Mouse (Mus musculus) spleen, postnatal 14 days (tissue): ENCODE data around the gene Fam160a1.

Experiments
- DNase-seq, 2 experiments: peaks; one replicate each; pipeline ENCODE4 v3.0.0; 2021 to 2022; ENCODE audit warnings: low spot score in 2 of 2

Gene Fam160a1

DNA sequence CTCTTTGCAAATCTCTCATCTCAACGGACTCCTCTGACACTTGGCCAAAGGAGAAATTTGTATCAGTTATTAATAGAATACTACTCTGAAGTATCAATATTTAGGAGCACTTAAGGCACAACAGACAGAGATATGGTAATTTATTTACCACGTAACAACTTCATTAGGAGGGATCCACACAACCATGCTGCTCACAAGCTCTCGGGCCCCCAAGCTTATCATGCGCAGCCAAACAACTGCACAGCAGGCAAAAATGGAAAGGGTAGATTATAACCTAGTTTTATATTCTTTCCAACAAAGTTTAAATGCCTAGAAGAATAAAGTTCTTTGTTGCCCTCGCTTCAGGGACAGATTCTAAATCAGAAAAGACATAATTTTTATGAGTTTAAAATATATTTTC is 137.1 kb downstream of the Fam160a1 start:
- no peak for DNase-seq

DNA sequence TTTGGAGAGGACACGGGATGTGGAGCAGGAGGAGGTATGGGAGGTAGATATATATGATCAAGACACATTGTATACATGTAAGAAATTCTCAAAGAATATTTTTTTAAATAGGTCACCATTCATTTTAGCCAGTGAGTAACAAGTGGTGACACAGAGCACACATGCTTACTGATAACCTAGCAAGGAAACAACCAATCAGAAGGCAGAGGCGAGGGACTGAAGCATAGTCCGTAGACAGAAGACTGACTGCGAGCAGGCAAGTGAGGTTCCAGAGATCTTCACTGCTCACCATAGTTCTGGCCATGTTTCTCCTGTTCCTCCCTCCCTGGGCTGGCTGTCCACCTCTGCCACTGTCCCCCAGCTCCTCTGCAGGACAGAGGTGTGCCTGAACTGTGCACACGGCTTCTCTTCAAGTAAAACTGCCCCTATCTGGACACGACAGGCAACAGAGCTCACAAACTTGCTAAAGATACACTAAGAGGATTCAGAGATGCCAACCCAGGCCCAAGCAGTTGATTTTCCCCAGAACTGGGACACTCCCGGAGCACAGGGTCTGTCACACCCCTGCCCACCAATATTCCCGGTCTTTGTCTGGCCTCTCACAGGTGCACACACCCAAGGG is 137.7 kb downstream of the Fam160a1 start:
- no peak for DNase-seq

DNA sequence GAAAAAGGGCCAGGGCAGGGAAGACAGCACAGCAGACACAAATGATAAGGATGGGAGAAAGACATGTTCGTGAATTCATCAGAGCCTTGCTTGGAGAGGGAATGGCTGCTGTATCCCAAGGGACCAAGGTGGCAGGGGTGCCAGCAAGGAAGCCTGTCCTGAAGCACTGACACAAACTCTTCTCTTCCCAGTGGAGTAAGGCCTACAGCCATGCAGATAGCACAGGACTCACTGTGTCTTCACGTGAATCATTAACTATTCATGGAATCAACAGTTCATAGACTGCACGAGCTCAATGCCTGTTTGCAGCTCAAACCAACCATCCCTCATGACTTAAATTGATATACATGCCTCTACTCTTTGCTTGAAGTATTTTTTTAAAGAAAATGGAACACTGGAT is 139.1 kb downstream of the Fam160a1 start:
- no peak for DNase-seq

DNA sequence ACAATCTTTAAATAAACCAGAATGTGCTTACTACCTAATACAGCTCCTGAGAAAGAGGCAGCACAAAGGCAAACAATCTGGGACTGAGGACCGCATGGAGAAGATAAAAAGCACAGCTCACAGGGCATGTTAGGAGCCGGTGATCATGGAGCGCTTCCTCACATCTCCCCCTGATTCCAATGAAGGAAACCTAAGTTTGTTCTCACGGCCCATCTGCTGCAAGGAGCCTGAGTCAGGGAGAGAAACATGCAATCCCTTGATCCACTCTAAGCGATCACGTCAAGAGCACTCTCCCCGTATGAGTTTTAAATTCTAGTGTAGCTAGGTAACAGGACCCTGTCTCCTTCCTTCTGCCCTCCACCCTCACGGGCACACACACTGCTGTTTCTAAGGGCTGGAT is 140.0 kb downstream of the Fam160a1 start:
- DNase-seq = no peak

DNA sequence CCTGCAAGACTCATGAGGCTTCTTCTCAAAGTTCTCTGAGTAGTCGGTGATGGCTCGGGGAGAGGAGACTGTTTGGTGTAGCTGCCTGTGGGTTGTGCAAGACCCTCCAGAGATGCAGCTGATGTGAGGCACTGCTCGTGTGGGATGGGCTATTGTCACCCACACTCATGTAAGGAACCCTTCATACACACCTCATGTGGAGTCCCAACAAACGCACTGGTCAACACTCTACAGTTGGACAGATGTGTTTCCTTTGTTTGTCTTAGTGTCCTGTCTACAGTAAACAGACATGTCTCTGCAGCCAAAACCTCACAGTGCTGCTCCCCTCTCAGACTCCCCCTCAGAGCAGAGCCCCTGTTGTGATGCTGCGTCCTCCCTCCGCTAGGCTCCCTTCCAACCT is 147.2 kb downstream of the Fam160a1 start:
- DNase-seq = no peak

DNA sequence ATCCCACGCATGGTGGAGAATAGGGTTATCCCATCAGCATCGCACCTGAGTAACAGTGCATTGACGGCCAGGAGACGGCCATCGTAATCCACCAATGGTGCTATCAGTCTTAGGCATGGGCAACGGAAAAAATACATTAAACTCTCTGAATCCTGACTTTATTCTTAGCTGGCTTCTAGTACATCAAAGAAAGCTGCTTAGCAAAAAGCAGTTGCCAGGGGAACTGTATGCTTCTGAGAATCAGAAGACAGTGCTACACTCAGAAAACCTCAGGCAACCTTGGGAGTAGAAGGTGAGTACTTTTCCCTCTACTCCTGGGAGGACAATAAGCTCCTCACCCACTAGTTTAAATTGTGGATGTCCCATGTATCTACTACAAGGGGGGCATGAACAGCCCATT is 149.4 kb downstream of the Fam160a1 start:
- DNase-seq = no peak

DNA sequence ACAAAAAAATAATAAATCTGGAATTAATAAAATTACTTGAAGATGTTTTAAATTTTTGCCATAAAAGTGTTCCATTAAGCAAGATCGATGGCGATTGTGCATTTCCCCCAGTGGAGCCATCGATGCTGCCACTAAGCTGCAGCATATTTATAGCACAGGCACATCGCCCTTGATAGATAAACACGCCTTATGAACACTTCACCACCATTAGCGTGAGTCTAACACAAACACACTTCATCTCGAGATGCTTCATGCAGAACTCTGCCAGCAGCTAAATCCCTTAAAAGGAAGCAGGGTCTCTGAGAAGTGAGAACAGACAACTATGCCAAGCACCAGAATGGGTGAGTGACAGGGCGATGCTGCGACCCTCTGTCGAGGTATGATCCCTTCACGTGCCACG is 150.4 kb downstream of the Fam160a1 start:
- no peak for DNase-seq

DNA sequence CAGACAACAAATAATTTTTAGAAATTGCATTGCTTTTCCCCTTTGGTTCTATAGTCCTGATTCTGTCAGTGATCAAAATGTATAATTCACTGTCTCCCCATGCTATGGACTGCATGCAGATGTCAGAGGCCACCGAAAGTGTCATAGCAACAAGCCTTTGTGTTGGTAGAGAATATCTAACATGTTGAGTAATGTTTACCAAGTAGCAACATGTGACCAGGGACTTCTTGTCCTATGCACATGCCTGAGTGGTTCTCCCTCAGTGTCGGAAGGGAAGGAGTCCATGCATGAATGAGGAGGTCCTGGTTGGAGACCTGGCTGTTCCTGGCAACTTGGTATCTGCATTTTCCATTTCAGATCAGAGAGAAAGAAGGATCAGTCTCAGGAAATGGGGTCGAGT is 150.9 kb downstream of the Fam160a1 start:
- no peak for DNase-seq

DNA sequence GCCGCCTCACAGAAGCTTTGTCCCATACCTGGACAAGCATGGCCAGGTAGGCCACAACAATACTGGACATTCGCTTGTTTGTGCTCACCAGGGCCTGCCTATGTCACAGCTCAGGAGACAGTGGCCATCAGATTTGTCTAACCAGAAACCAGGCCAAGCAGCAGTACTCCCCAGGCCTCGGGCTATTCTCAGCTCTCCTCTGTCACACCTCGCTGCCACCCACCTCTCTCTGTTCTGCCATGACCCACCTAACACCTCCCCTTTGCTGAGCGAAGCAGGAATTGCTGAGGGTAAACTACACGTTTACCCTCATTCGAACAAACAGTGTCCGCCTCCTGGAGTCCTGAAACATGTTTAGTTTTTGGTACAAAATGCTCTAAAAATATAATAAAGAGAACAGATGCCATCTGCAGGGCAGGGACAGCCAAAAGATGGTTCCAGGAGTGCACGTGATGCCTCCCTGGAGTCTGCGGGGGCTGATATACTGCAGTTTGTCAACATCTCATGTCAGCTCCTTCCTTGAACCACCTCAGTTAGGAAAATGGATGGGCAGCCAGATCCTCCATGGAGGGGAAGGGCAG is 152.4 kb downstream of the Fam160a1 start:
- no peak for DNase-seq

DNA sequence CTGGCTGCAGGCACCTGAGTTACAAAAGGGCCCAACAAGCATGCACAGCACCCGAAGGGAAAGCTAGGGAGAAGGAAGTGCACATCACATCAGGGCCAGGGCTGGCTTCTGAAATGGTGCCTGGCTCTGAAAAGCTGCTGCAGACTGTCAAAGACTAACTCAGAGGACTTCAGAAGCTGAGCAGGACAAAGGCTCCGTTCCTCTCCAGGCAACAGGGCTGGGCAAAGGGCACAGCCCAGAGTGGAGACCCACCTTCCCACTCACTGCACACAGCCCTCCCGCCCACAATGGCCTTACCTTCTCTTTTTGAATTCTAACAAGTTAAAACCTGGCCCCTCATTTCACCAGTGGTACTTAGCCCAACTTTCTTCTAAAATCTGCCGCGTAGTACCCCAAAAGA is 153.3 kb downstream of the Fam160a1 start:
- no peak for DNase-seq

DNA sequence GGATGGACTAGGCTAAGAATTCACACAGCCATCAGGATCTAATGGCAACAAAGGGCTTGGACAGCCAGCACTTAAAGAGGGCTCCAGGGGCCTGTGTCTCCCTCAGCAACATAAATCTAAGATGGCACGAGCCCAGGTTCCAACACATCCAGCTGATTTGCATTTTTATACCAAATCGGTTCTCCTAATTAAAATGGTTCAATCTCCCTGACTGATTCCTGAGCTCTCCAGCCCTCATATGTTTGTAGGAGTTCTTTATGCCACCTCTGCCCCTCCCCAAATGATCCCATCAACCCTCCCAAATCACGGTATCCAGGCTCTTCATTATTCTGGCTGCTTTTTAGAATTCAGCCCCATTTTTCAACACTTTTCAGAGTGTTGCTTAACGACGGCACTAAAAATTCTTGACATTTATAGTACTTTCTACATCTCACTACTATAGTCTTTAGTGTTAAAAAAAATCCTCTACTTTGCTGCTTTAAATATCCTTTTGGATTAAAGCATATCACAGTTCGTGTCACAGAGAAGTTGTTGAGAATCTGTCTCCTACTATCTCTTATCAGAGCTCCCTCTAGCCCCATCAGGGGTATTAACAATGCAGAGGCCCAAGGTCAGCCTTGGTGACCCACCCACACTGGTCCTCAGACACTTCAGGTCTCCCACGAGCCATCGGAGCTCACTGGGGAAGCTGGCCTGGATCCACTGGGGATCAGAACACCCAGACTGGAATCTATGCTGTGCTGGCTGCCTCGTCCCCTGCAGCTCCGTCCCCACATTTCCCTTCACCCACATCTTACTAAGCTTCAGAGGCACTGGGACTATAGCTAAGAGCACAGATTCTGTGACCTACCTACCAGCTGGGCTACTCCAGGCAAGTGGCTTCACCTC is 154.9 kb downstream of the Fam160a1 start:
- no peak for DNase-seq

DNA sequence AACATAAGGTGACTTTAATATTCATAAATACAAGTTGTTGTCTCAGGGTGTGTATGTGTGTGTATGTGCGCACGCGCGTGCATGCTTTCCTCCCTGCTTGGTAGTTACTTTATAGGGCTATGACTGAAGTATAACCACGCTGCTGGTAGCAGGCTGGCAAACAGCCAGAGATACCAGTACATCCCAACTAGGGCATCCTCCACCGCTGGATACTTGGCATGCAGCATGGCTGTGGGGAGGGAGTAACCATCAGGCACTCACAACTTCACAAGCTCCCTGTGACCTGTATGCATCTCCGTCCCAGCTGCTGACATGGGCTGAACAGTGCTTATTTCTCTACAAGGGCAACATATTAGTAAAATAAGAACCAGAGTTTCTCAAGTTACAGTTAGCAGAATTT is 157.4 kb downstream of the Fam160a1 start:
- no peak for DNase-seq

DNA sequence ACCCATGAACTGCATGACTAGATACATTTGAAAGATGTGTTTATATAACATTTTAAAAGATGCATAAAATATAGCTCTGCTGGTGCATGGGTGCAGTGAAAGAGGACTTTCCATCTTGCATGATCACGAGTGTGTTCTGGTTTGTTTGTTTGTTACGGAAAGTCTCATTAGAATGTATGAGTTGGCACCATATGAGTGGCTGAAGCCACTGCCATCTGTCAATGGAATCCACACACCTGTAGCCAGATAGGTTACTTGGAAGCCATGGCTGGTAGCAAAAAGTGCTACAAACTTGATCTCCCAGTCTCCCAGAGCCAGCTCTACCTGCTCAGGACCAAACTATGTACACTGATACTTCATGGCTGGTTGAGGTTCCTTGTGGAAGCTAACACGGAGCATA is 161.6 kb downstream of the Fam160a1 start:
- no peak for DNase-seq

DNA sequence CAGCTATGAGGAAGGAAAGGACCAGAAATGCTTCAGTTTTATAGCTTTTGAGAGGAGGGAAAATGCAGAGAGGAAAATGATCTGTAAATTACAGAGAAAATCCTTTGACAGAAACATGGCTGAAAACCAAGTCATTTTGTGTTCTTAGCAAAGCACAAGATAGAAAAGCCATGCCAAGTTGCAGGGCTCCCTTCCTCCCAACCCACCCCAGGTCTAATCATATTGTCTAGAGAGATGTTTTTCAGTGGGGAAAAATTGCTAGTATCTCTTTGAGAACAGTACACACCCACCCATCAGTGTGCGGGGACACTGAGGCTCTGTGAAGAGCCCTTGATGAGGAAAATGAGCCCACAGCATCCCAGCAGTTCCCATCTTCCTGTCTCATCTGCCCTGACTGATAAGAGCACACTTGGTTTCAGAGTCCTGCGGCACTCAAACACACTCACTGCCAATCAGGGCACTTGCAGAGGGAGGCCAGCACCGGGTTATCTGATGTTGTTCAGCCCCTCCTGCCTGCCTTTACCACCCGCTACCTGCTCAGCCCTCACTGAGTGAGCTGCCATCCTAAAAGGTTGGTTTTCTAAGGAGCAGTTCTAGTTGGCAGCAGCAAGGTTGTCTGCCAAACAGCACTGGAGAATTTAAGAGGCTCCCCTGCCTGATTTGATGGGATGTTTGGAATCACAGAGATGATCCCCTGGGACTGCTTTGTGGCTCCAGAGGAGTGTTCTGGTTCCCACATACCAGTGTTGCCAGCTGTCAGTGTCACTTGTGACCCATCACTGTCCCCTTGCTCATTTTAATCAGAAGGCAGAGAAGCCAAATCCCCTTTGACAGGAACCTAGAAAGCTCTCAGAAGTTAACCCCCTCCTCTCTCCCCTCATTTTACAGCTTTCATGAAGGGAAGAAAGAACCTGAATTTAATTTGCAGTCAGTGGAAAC is 164.1 kb downstream of the Fam160a1 start:
- no peak for DNase-seq

DNA sequence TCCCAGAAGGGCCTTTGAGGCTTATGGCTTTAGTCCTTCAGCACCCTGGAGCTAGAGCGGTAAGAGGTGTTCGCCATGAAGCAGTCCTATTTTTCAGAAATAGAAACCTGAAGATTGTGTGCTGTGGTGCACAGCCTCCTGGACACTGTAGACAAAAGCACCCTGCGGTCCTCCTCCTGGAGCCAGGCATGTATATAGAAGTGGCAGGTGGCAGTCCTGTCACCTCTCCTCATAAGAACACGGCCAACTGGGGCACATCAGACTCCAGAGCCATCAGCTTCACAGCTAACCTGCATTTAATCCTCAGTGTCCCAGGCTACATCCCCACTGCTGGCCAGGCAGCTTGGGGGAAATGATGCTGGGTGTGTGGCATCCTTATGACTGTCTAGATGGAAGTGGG is 167.9 kb downstream of the Fam160a1 start:
- no peak for DNase-seq

DNA sequence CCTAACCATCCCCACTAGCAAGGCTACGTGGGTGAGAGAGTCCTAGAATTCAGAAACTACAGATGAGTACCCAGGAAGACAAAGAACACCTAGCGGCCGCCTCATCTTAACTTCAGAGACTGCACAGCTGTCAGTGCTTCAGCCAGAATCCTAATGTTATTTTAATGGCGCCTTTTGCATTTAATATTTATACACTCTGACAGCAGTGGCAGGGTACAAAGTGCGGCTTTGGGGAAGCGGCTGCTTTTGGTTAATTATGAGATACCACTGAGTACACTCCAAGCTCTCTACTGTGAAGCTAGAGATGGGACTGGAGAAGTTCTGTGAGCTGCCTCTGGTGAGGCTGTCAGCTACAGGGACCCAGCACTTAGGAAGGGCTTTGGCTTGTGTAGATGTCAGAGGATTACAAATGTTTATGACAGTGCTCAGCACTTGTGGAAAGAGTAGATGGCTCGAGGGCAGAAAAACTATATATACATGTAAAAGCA is 171.5 kb downstream of the Fam160a1 start:
- DNase-seq = no peak

DNA sequence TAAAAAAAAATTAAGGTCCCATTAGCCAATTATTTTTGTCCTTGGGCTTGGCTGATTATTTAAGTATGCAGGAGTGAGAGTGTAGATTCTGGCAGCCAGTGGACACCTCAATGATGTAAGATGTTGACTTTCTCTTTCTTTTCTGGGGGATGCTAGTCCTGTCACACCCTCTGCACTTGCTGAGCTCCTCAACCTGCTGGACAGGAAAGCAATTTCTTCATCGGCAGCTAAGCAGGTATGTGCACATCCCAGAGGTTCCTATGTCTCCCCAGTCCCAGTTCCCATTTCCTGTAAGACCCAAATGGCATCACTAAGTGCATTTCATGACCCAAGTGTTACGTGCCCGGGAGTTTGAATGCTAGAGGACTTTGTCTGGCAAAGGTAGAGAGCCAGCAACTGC is 172.3 kb downstream of the Fam160a1 start:
- no peak for DNase-seq

DNA sequence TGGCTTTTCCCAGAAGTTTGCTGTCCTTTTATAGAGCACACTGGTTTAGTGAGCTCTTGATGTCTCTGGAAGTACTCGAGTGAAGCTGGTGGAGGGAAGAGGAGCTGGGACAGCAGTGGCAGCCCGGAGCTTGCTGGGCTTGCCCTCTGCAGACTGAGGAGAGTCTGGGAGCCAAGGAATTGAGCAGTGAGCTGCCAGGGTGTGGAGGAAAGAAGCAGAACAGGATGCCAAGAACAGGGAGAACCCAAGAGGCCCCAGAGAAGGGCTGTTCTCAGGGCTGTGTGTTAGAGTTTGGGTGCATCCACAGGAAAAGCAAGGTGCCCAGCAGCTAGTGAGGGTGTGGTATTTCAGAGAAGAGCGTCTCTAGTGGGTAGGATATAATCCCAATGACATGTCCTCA is 175.3 kb downstream of the Fam160a1 start:
- DNase-seq = no peak

DNA sequence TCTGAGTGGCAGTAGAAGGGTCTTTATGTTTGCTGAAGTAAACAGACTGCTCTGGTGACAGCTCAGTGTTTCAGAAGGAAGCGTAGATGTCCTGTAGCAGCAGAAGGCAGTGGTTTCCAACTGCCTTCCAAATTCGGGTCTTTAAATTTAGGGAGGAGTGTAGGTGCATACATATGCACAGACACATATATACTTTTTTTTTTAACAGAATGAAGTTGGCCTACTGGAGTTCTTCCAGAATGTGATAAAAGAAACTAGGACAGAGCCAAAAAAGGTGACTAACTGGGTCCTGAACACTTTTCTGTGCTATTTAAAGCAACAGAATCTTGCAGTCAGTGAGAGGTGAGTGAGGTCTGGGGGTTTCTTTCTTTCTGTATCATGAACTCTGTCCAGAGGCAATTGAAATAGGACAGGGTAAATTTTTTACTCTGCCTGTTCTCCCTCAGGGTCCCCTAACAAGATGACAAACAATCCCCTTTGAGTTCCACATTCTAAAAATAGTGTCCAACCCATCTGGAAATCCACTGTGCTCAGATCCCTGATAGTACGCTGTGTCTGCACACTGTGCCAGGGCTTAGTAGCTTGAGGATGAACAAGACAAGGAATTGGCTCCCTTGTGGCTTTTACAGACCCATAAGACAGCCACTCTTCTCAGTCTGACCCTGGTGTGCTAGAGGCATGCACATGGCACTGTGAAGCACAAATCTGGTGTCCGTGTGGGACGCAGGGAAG is 180.2 kb downstream of the Fam160a1 start:
- DNase-seq = no peak

DNA sequence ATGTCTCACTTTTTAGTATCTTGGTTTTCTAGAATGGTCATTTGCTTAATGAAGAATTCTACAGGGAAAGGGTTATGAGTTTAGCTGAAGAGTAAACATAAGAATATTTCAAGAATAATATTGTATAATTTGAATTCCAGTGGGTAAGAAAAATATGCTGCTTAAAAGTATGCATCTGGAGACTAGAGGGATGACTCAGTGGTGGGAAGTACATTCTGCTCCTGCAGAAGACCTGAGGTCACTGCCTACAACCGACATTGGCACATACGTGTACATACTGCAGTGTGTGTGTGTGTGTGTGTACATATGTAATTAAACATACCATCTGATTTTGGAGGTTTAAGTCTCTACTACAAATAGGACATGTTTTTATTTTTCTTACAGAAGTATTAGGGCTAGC is 181.5 kb downstream of the Fam160a1 start:
- no peak for DNase-seq

DNA sequence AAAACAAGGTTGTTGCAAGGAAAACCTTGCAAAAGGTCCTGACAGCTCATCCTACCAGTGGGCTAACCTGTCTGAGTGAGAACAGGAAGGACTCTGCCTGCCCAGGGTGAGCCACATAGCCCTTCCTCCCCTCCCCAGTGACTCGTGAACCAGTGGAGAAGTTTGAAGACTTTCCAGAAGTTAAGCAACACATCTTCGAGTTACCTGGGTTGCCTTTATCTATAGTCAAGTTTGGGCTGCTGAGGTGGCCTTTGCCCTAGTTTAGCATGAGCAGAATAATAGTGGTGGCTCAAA is 182.0 kb downstream of the Fam160a1 start:
- no peak for DNase-seq
